ENCODE assay signal across 27 mouse cellular contexts in genomic region chr10:70395900-70396299, GRCm38 (mm10). TPM values are rescaled to one million over a fixed set of nuclear protein-coding genes. Genes with fewer than 3 reads are reported as not detected.
DNase-seq lines count a peak whose midpoint lies in the region; ATAC-seq and TF ChIP-seq lines count a peak whose summit lies in the region.
"Had no signal": no experiment of that assay in that cellular context is flagged by ENCODE, and none has a peak within 500 bp of the region (broad histone marks: within the 10 kb centered on the region; RNA-seq: fewer than 3 reads in every experiment).

No protein-coding gene starts in this region.

- no peak overlapping the region for H3K27ac ChIP-seq in forebrain, postnatal 0 days (ENCODE audit: low read depth, low read length)
- no peak overlapping the region for H3K27ac ChIP-seq in forebrain, embryonic 12.5 days
- H3K27ac ChIP-seq: embryonic facial prominence, embryonic 10.5 days; heart, embryonic 10.5 days; hindbrain, embryonic 15.5 days; limb, embryonic 10.5 days; liver, embryonic 15.5 days; macrophage; midbrain, embryonic 10.5 days; neural tube, embryonic 13.5 days; stomach, postnatal 0 days had no signal

- 0 out of 2 replicates have a peak, but pooled peaks cover 13% of the 10 kb centered on the region for H3K9me3 ChIP-seq in forebrain, postnatal 0 days (ENCODE audit: low read length)
- peaks cover 18% of the 10 kb centered on the region for H3K9me3 ChIP-seq in forebrain, embryonic 12.5 days
- H3K9me3 ChIP-seq: limb, embryonic 10.5 days had no signal

- WGBS in forebrain, postnatal 0 days = 51% methylated on average over 5 of the region's 5 CpGs
- WGBS in forebrain, embryonic 12.5 days = 88% methylated on average over 5 of the region's 5 CpGs

- no peaks in the 10 kb centered on the region for H3K36me3 ChIP-seq in forebrain, postnatal 0 days (ENCODE audit: insufficient read depth)
- no peaks in the 10 kb centered on the region for H3K36me3 ChIP-seq in forebrain, embryonic 12.5 days (replicated peaks)
- H3K36me3 ChIP-seq: embryonic facial prominence, embryonic 10.5 days; heart, embryonic 10.5 days; hindbrain, embryonic 15.5 days; limb, embryonic 10.5 days; liver, embryonic 15.5 days; midbrain, embryonic 10.5 days; neural tube, embryonic 13.5 days had no signal

- peak; percentile 57 for DNase-seq in forebrain, postnatal 0 days
- DNase-seq in layer of hippocampus, adult 9-11 months = peak; percentile 79
- no peak for DNase-seq in layer of hippocampus, adult 9-10 months (ENCODE audit: low spot score)
- DNase-seq in brain, adult 2 months (ENCODE audit: low read depth, low spot score) = peak; percentile 92
- peak; percentile 44 to 80 for DNase-seq in left cerebral cortex, postnatal 14 days (ENCODE audit: low spot score in 2 of 2)
- no peak for DNase-seq in thymus, postnatal 4 days
- no peak for DNase-seq in lung, adult 18-20 months
- DNase-seq: adrenal gland, postnatal 14 days; cerebellum, adult 9-10 months; kidney, adult 9 months; kidney, postnatal 14 days; liver; retina, postnatal 1 day had no signal

- intact Hi-C loops in left cerebral cortex, postnatal 14 days (cut with DNase I) = loop anchor here (5.0 kb wide), 1 partner anchor 36 kb away; no protein-coding TSS in a partner anchor

- no peak overlapping the region for H3K4me3 ChIP-seq in forebrain, postnatal 0 days (ENCODE audit: low read depth, low read length)
- no peak overlapping the region for H3K4me3 ChIP-seq in forebrain, embryonic 12.5 days (replicated peaks)
- H3K4me3 ChIP-seq: embryonic facial prominence, embryonic 10.5 days; heart, embryonic 10.5 days; hindbrain, embryonic 15.5 days; limb, embryonic 10.5 days; liver, embryonic 15.5 days; midbrain, embryonic 10.5 days; myocyte; neural tube, embryonic 13.5 days had no signal

- no peak overlapping the region for H3K9ac ChIP-seq in forebrain, postnatal 0 days
- H3K9ac ChIP-seq in forebrain, embryonic 12.5 days = no peak overlapping the region
- H3K9ac ChIP-seq: hindbrain, embryonic 15.5 days; liver, embryonic 15.5 days; neural tube, embryonic 13.5 days had no signal

- H3K27me3 ChIP-seq in forebrain, postnatal 0 days (ENCODE audit: insufficient read depth, low read length) = no peaks in the 10 kb centered on the region
- H3K27me3 ChIP-seq in forebrain, embryonic 12.5 days = no peaks in the 10 kb centered on the region
- H3K27me3 ChIP-seq: hindbrain, embryonic 15.5 days; liver, embryonic 15.5 days; neural tube, embryonic 13.5 days had no signal

- no peak overlapping the region for H3K4me2 ChIP-seq in forebrain, postnatal 0 days (ENCODE audit: low read depth)
- H3K4me2 ChIP-seq in forebrain, embryonic 12.5 days = no peak overlapping the region
- H3K4me2 ChIP-seq: hindbrain, embryonic 15.5 days; liver, embryonic 15.5 days; neural tube, embryonic 13.5 days had no signal

- ATAC-seq in forebrain, postnatal 0 days = peak; percentile 67
- no peak for ATAC-seq in forebrain, embryonic 12.5 days (ENCODE audit: low FRiP score)
- ATAC-seq: midbrain, embryonic 16.5 days had no signal

- no peak for TF ChIP-seq CTCF in forebrain, postnatal 0 days (IDR thresholded peaks at IDR 0.05; ENCODE audit: low read depth)

- no peaks in the 10 kb centered on the region for H3K4me1 ChIP-seq in forebrain, postnatal 0 days (ENCODE audit: insufficient read depth)
- no peaks in the 10 kb centered on the region for H3K4me1 ChIP-seq in forebrain, embryonic 12.5 days
- H3K4me1 ChIP-seq: embryonic facial prominence, embryonic 10.5 days; heart, embryonic 10.5 days; hindbrain, embryonic 15.5 days; limb, embryonic 10.5 days; liver, embryonic 15.5 days; midbrain, embryonic 10.5 days; neural tube, embryonic 13.5 days had no signal

RNA-seq across cellular contexts. Expression of gene Fam13c, which starts 44.4 kb away (rescaled TPM):
- 7.4 and 9.6 TPM in 2 replicates for total RNA-seq in forebrain, postnatal 0 days (2014; rRNA removed)
- polyA plus RNA-seq in forebrain, postnatal 0 days (2015; fragmentation: Nextera tagmentation; extraction: Ambion mirVana) = 16.8 and 23.8 TPM in 2 replicates
- 17.7 and 19.1 TPM in 2 replicates for polyA plus RNA-seq in forebrain, embryonic 12.5 days (2016; fragmentation: Nextera tagmentation; extraction: Ambion mirVana)
- total RNA-seq in left cerebral cortex, postnatal 14 days (2021) = 10 to 100 TPM; 46.9 to 50.9 TPM
- total RNA-seq: granulocyte monocyte progenitor cell, adult 5-6 weeks; hematopoietic stem cell, adult 5-6 weeks had no signal
- polyA plus RNA-seq: macrophage had no signal

Comparison
In these comparisons a context has a peak if more than half of its experiments do, and no peak if none do; other contexts are left out.
1. DNase-seq: peak in forebrain, postnatal 0 days (single experiment), layer of hippocampus, adult 9-11 months (single experiment), brain, adult 2 months (single experiment) and left cerebral cortex, postnatal 14 days (2 of 2); none in layer of hippocampus, adult 9-10 months (single experiment), thymus, postnatal 4 days (single experiment) and lung, adult 18-20 months (0 of 2).